Mouse (Mus musculus): ENCODE data around the gene Kcnd3.

The Kcnd3 gene

DNA sequence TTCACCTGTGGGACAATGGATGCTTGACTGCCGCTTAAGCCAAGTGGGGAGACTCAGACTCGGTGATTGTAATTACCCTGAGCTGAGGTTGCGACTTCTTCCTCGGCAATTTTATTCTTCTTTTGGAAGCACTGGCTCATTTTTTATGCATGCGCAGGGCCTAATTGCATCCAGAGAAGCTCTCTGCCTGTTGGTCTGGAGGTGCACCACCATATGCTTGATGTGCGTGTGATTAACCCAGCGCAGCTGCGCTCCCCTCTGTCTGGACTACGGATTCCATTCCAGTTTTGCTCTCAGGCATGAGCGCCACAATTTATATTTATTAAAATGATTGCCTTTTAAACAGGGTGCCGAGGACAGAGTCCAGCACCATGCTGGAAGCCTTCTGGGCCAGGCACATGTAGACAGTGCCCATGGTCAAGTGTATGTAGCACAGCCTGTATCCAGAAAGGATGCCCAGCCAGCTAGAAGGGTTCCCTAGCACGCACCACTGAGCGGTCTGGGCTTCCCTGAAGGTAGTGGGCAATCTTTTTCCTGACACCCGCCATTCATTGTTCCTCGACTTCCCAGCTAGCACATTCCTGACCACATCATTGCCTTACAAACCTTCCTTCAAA lies 138.0 kb downstream of the Kcnd3 start:
- DNase-seq (ENCODE audit: low spot score): peak; percentile 35

DNA sequence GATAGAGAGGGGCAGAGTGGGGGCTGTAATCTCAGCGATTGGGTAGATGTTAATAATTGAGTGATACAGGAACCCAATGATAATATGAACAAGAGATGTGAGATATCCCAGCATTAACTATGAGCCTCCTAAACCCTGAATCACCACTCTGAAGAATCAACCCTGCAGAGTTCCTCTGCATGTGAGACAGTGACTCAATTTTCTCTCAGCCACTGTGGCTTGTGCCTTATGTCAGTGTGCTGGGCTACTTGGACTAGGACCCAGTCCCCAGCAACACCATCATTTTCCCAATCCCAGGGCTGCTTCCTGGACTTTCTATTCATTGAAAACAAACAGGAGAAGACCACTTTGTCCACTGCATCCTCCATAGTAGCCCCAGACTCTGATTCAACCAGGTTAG lies 139.6 kb downstream of the Kcnd3 start:
- no peak for DNase-seq (ENCODE audit: low spot score)

DNA sequence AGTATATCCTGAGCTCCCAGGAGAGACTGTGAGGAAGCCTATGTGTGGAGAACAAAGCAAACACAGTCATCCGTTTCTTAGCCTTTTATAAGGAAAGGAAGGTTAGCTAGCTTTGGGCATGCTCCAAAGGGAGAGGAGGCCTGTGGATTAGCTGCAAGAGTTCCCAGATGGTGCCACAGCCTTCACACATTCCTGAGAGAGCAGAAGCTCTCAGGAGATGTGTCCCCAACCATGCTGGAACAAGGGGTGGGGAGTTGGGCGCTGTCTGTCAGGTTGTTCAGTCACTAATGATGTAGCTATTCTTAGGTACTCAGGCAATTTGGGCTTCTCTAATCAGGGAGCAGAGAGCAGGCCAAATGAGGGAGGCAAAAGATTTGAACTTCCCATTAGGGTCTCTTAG lies 140.1 kb downstream of the Kcnd3 start:
- peak; percentile 63 for DNase-seq (ENCODE audit: low spot score)

DNA sequence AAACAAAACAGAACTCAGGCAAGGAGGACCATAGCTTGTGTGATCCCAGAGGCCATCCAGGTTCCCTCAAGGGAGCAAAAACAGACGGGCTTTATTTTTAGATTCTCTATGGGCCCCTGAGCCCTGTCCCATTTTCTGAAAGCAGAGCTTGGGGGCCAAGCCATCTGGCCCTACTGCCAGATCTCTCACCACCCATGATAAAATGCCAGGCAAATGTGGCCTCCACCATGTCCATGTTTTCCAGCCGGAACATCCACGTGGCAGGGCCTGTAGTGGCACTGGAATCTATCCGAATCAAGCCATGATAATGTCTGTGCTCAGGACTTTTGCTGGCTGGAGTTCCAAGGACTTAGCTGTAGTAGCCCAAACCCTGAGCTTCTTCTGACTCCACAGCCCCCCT lies 148.4 kb downstream of the Kcnd3 start:
- DNase-seq (ENCODE audit: low spot score): no peak

DNA sequence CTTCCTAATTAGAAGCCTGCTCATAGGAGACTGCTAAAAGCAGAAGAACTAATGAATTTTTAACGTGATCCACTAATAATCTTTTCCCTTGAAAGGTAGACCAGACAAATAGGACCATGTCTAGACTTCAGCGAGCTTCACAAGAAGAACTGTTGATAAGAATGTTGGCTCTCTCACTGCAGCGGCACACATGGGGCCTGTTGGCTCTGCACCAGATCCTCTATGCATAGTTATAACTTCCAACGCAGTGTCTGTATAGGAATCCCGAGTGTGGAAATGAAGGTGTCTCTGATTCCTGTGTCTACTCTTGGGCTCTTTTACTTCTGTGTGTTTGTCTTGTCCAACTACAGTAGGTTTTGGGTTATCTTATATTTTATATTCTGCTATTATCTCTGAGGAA lies 150.8 kb downstream of the Kcnd3 start:
- no peak for DNase-seq (ENCODE audit: low spot score)

DNA sequence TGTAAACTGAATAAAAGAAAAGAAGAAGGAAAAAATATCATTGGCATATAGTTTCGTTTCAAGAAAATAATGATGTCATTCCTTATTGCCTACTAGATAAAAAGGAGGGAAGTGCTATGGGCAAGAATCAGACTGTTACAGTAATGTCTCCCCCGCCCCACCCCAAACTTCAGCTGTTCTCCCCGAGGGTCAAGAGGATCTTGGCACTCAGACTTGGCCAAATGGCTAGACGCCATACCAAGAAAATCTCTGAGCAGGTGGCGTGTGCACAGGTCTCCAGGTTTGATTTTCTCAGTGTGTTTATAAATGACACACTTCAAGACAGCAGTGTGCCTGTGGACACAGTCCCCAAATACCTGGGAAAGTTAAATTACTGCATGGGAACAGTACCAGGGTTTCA lies 153.6 kb downstream of the Kcnd3 start:
- no peak for DNase-seq (ENCODE audit: low spot score)

DNA sequence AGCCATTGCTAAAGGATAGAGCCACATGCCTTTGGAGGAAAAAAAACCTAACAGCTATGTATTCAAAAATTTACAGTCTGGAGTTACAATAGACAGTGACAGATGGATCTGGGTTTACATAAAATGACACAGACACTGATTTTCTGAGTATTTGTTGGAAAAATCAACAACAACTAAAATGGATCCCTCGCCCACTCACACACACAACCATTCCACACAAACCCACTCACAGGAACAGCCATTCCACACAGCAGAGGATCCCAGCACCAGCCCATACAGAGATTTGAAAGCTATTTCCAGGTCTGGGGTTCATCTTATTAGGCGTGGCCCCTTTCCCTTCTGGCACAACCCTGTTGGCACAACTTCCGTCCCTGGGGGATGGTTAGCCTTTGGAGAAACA lies 156.7 kb downstream of the Kcnd3 start:
- peak; percentile 52 for DNase-seq (ENCODE audit: low spot score)

DNA sequence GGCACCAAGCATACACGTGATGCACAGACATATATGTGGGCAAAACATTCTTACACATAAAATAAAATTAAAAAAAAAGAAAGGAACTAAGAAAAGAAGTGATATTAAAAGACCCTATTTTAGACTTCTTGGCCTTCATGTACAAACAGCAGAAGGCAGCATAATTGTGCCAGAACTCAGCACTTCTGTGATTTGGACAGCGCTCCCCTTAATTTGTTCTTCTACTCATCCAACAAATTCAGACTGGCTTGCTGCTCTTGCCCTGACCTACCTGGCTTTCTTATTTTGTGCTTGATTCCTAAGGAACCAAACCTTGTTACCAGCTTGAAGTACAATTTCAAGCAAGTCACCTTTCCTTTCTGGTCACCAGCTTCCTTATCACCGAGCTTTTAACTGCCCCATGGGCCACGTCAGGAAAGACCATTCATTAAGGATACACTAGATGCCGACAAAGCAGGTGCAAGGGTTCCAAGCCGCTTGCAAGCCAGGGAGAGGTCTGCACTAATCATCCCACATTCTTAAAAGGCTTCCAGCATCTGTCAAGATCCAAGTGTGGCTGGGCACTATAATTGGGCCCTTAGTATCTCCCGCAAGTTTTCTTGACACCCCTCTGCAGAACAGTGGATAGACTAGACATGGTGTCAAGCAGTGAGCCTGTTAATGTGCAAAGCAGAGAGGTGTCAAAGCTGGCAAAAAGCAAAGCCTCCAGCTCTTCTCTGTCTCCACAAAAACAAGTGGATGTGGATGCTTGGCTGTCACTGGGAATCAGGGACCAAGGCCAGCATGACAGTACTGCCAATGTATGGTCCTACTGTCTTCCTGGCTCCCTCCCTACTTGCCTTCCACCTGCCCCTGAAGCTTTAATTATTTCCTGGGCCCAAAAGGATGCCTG lies 159.6 kb downstream of the Kcnd3 start:
- no peak for DNase-seq (ENCODE audit: low spot score)

DNA sequence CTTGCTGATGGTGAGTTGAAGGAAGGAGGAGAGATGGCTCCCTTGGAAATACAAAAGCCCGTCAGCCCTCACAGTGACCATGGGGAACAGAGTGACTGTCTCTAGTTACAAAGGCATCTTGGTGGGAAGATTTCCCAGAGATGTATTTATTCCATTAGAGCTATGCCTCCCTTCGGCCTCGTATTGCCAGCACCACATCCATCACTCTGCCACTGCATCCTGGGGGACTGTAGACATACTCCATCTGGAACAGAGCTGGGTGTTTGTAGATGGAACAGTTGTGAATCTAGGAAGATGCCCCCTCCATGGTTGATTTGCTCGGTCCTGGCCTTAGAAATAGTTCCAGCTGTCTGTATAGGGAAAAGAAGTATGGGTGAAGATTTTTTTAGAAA lies 160.3 kb downstream of the Kcnd3 start:
- no peak for DNase-seq (ENCODE audit: low spot score)

DNA sequence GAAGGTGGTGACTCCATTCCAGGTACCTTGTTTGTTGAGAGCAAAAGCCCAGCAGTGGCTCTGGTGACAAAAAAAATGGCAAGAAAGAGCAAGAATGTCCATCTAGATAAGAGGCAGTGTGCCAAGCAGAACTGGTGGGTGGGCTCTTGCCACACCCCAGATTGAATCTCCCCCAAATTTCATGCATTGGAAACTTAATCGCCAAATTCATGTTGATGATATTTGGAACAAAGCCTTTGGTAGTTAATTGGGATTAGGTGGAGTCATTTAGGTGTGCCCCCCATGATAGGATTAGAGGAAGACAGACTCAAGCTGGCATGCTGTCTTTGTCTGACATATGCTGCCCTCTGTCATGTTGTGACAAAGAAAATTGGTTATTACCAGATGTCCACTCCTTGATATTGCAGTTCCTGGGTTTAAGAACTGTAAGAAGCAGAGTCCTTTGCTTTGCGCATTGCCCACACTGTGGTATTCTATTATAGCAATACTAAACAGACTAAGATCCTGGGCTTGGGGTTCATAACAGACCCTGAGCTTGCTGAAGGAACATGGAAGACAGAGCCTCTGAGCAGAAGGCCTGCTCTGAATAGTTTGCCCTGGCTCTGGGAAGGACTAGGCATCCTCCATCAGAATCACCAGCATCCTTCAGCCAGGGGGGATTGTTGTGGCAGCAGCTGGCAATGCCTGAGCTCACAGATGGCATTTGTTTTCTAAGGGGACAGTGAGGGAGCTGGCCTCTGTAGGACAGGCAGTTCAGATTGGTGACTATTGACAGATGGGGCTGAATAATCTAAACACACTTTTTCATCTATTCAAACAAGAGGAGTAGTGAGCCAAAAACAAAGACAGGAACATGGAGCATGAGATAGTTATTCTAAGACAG lies 165.0 kb downstream of the Kcnd3 start:
- DNase-seq (ENCODE audit: low spot score): no peak

DNA sequence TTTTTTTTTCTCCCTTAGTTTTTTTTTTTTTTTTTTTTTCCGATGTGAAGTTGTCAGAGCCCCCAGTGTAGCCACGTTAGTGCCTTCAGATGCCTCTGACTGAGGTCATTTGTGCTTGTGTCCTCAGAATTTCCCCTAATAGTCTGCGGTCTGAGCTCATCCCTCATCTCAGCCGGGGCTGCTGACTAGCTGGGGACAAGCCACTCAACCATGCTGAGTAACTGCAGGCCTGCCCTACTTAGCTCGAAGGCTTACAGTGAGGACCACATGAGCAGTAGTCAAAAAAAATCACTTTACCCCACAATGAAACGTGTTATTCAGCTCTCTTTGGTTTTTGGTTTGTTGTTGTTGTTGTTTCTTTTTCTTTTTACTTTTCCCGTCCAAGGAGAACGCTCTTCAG lies 169.0 kb downstream of the Kcnd3 start:
- DNase-seq (ENCODE audit: low spot score): no peak

DNA sequence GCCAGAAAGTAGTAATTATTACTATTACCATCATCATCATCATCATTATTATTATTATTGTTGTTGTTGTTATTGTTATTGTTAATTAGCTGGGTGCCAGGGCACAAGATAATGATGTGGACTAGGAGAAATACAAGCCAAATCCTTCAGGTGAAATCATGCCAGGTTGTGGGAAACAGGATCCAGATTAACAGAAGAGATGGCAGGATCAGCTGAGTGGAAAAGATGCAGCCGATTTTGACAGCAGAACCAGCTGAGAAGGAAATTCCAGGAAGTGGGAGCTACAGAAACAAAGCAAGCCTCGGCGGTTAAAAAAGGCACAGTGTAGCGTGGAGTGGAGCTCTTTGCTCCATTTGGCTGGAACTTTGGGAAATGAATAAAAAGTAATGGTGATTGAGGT lies 171.0 kb downstream of the Kcnd3 start:
- no peak for DNase-seq (ENCODE audit: low spot score)

DNA sequence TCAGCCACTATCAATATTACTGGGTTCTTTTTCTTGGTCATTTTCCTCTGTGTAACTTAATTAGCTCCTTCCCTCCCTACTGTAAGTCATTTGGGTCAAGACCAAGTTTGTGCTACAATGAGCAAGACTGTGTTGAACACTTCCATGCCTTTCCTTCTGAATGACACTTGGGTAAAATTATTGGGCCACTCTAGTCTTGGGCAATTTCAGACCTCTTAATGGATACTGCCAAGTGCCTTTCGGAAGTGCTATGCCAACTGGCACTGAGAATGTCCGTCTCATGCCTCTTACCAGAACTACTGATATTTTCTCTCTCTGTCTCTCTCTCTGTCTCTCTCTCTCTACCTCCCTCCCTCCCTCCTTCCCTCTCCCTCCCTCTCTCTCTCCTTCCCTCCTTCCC lies 173.8 kb downstream of the Kcnd3 start:
- DNase-seq (ENCODE audit: low spot score): no peak

DNA sequence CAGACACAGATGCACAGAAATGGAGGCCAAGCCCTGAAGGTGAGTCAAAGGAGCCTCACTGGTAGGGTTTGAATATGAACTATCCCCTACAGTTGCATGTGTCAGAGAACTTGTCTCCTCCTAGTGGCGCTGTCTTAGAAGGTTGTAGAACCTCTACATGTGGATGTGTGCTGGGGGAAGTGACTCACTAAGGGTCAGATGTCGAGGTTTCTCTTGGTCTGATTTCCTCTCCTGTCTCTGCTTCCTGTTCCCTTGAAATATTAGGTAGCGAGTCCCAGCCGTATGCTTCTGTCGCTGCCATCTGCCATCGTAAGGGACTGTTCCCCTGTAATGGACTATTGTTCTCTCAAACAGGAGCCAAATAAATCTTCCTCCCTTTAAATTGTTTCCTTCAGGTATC lies 175.1 kb downstream of the Kcnd3 start:
- DNase-seq (ENCODE audit: low spot score): no peak

DNA sequence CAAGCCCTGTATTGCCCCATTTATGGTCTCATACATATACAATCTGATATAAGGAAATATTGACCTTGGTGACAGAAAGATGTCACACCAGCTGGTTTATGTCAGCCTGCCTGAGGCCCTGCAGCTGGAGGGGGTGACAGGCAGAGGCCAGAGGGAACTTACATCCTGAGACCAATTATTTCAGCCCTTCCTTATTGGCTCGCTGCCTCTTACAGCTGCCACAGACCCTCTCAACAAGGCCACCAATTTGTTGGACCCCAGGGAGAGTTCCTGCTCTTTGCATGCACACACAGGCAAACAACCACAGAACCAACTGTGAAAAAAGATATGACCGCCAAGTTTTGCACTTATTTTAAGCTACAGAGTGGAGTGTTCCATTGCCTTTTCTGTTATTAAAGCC lies 180.2 kb downstream of the Kcnd3 start:
- no peak for DNase-seq (ENCODE audit: low spot score)

DNA sequence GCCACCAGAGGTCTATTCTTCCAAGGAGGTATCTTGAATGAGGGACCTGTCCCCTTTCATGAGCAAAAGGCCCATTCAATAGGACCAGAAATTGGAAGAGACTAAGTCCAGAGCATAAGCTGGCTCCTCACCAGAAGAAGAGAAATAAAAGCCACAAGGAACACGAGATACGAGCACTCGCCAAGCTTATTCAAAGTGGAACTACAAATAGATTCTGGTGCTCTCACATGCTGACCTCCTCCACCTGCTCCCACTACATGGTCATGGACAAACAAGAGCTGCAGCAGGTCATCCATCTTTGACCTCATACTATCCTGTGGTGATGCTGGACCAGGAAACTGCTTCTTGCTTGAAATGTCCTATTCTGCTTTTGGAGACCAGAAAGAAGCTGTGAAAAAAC lies 180.9 kb downstream of the Kcnd3 start:
- no peak for DNase-seq (ENCODE audit: low spot score)

DNA sequence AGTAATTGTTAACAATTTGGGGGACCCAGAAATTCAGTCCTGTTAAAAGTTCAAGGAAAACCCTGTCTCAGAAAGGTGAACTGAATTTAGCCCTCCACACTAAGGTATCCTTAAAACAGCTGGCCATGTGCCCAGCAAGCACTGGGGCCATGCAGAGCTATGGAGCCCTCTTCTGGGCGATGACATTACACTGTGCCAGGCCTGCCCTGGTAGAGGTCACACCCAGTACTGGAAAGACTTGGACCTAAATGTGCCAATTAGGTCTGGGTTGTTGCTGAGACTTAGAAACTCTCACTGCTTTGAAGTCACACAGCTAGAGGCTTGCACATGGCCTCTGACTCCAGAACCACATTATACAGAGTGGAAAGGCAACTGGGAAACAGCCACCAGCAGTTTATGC lies 190.1 kb downstream of the Kcnd3 start:
- peak; percentile 31 for DNase-seq (ENCODE audit: low spot score)

DNA sequence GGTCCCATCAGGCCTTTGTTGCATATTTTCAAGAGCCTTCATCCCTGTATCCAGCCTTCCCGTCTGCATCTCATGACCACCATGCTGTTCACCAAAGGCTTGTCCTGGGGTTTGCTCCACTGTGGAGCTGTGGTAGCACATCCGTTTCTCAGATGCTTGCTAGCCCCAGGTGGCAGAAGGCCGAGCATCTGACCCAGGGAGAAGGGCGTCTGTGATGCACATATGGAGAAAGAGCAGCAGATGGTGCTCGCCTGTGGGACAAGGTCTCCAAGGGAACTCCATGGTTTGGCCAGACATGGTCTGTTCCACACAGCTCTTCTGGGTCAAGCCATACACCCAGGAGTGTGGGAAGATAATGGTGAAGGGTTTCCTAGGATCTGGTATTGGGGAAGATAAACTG lies 191.4 kb downstream of the Kcnd3 start:
- DNase-seq (ENCODE audit: low spot score): no peak

DNA sequence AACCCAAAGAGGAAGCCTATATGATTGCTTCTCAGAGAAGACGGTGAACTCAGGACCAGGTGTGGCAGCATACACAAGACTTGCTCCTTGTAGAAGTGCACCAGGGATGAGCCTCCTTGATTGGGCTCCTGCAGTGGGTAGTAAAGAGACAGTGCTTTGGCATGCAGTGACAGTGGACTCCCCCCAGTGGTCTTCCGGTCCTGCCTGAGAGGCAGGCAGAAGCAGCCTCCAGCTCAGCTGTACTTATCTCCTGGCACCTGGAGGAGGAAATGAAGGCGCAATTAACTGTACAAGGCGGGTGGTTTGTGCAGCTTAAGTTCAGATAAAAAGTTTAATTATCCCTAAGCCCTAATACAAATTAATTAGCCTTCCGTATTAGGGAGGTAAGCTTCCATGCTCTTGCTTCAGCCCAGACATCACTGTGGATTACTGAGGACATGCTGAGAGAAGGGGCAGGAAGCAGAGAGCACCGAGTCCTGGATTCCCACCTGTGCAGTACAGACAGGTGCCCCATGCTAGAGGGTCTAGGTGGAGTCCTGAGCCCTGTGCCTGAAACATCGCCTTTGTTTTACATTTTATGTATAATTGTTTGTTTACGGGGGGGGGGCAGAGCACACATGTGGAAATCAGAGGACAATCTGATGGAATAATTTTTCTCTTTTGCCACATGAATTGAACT lies 196.9 kb downstream of the Kcnd3 start:
- no peak for DNase-seq (ENCODE audit: low spot score)

DNA sequence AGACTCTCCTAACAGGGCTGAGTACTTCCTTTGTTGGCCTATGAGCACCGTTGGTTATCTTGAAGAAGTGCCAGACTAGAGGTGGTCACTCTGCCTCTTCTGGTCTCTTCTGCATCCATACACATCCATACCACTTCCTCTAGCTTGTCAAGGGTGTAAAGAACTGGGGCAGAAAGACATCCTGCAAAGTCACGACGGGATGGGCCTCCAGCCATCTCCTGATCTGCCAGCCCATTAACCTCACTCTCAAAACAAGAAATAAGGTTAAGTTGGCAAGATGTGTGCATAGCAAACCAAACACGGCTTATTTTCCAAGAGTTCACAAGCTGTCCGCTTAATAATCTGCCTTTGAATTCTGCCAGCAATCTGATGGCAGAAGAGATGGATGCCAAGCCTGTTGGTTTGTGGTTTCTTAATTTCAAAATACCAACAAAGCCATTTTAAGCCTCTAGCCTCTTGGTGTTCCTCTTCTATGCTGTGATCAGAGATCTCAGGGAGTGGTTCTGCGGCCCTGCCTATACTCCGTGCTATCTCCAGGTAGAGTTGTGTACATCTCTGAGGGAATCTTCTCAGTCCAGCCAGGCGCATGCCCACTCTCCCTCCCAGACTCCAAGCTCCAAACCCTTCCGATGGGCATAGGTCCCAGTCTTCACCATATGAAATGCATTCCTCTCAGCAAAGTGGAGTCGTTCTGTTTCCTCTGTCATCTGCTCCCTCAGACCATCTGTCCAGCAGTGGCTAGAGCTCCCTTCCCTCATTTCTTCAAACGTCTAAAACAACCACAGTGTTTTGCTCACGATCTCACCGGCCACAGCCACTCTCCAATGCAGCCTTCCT lies 201.6 kb downstream of the Kcnd3 start:
- peak; percentile 26 for DNase-seq (ENCODE audit: low spot score)

DNA sequence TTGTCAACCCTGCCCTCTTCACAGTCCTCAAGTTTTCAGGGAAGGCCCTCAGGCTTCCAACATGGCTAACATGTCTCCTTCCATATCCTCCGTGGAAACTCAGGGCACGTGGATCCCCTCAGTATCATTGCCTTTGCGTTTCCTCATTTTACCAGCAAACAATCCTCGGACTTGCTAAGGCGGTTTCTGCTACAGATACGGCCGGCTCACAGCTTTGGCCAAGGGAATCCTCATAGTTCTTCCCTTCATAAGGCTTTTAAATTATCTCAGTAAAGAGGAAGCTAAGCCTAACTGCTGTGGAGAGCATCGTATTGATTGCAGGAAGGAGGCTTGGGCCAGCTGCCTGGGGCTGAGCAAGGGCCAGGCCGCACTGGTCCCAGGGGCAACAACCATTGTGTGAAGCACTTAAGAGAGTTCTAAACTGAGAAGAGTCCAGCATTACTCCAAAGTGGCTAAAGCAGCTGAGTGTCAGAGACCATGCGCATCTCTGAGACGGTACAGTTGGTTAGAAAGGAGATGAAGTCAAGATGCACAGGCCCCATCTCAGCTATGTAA lies 203.0 kb downstream of the Kcnd3 start:
- no peak for DNase-seq (ENCODE audit: low spot score)
